Mouse (Mus musculus) CH12.LX (cell line): ENCODE data around the gene Olfr835. TPM values are rescaled to one million over a fixed set of nuclear protein-coding genes. Genes with fewer than 3 reads are reported as not detected.

Experiments used
- DNase-seq: peaks from one replicate; pipeline ENCODE4 v3.0.0-alpha.2; 2013; ENCODE audit errors: extremely low read depth
- H3K27ac ChIP-seq: 2 replicates; pipeline ENCODE4 v1.5.1; 2012; ENCODE audit warnings: low read depth, mild to moderate bottlenecking, control low read depth, moderate library complexity; ENCODE audit not compliant: insufficient read depth
- H3K27me3 ChIP-seq: replicated peaks from 2 replicates; pipeline ENCODE3; 2012; ENCODE audit warnings: inconsistent platforms
- H3K36me3 ChIP-seq, 2 experiments: replicated peaks in 1 of 2; 2 replicates each; pipeline versions ENCODE3 to v1.6.1; 2012; ENCODE audit warnings: inconsistent platforms in 1 of 2, low read length in 1 of 2, mild to moderate bottlenecking in 1 of 2, mixed read lengths in 1 of 2, moderate library complexity in 1 of 2; ENCODE audit not compliant: control insufficient read depth in 1 of 2, insufficient read depth in 1 of 2
- H3K4me1 ChIP-seq, 2 experiments: 2 replicates each; pipeline ENCODE4 v1.6.1; 2012; ENCODE audit warnings: inconsistent platforms in 1 of 2, moderate library complexity in 1 of 2; ENCODE audit not compliant: insufficient read depth in 2 of 2, control insufficient read depth in 1 of 2
- H3K4me2 ChIP-seq: 2 replicates; pipeline ENCODE4 v1.6.1; 2012; ENCODE audit warnings: low read depth, mild to moderate bottlenecking, control low read depth; ENCODE audit not compliant: poor library complexity, insufficient read depth, severe bottlenecking
- H3K4me3 ChIP-seq, 3 experiments: fragments of 150-350 bp in 1 of 3; sonication (generic) in 1 of 3; replicated peaks in 1 of 3; 2 replicates each; pipeline versions ENCODE3 to v1.5.1; 2011 to 2012; ENCODE audit warnings: low read depth in 2 of 3, low read length in 2 of 3, mild to moderate bottlenecking in 2 of 3, moderate library complexity in 2 of 3, control low read depth in 1 of 3, improper control_type of control experiment in 1 of 3, inconsistent platforms in 1 of 3, mixed read lengths in 1 of 3; ENCODE audit not compliant: poor library complexity in 1 of 3
- H3K79me2 ChIP-seq: replicated peaks from 2 replicates; pipeline ENCODE4 v1.6.1; 2012; ENCODE audit warnings: mild to moderate bottlenecking, moderate library complexity; ENCODE audit not compliant: control insufficient read depth, poor library complexity, insufficient read depth, severe bottlenecking; ENCODE audit errors: extremely low read depth
- H3K9ac ChIP-seq: 2 replicates; pipeline ENCODE4 v1.6.1; 2012; ENCODE audit warnings: low read depth, mild to moderate bottlenecking, control low read depth, moderate library complexity; ENCODE audit not compliant: insufficient read depth
- H3K9me3 ChIP-seq: replicated peaks from 2 replicates; pipeline ENCODE3; 2012; ENCODE audit warnings: low read length, inconsistent platforms, mixed read lengths
- CHD1 ChIP-seq: IDR thresholded peaks from 2 replicates; pipeline ENCODE4 v1.6.1; 2012; ENCODE audit warnings: low read depth, low read length, improper control_type of control experiment, inconsistent platforms
- E2F4 ChIP-seq: IDR thresholded peaks from 2 replicates; pipeline ENCODE4 v1.6.1; 2011; ENCODE audit warnings: low read depth, low read length, improper control_type of control experiment; ENCODE audit not compliant: insufficient replicate concordance
- ETS1 ChIP-seq: conservative IDR thresholded peaks from 2 replicates; pipeline ENCODE4 v1.6.1; 2012; ENCODE audit warnings: low read depth, mild to moderate bottlenecking, inconsistent platforms, low read length, improper control_type of control experiment, moderate library complexity
- HCFC1 ChIP-seq: IDR thresholded peaks from 2 replicates; pipeline ENCODE4 v1.6.1; 2012; ENCODE audit warnings: low read depth, mild to moderate bottlenecking, inconsistent platforms, low read length, improper control_type of control experiment
- IRF4 ChIP-seq: IDR thresholded peaks from 2 replicates; pipeline ENCODE4 v1.6.1; 2014; ENCODE audit warnings: low read depth, mild to moderate bottlenecking, inconsistent platforms, low read length, improper control_type of control experiment
- JUN ChIP-seq: IDR thresholded peaks from 2 replicates; pipeline ENCODE4 v1.6.1; 2011; ENCODE audit warnings: low read depth, mild to moderate bottlenecking, low read length, improper control_type of control experiment, moderate library complexity; ENCODE audit not compliant: insufficient read depth
- KAT2A ChIP-seq: IDR thresholded peaks from 2 replicates; pipeline ENCODE4 v1.6.1; 2012; ENCODE audit warnings: low read length, improper control_type of control experiment, inconsistent platforms; ENCODE audit not compliant: insufficient replicate concordance
- MEF2A ChIP-seq: IDR thresholded peaks from 2 replicates; pipeline ENCODE4 v1.6.1; 2014; ENCODE audit warnings: low read depth, mild to moderate bottlenecking, inconsistent platforms, low read length, improper control_type of control experiment, borderline replicate concordance
- MYC ChIP-seq: IDR thresholded peaks from 2 replicates; pipeline ENCODE4 v1.6.1; 2011; ENCODE audit warnings: low read depth, mild to moderate bottlenecking, improper control_type of control experiment, low read length
- NRF1 ChIP-seq: IDR thresholded peaks from 2 replicates; pipeline ENCODE4 v1.6.1; 2014; ENCODE audit warnings: low read depth, mild to moderate bottlenecking, inconsistent platforms, low read length, improper control_type of control experiment, moderate library complexity
- POLR2A ChIP-seq: IDR thresholded peaks from 2 replicates; pipeline ENCODE4 v1.6.1; 2011; ENCODE audit warnings: low read depth, mild to moderate bottlenecking, improper control_type of control experiment, low read length
- POLR2AphosphoS2 ChIP-seq: IDR thresholded peaks from 2 replicates; pipeline ENCODE4 v1.6.1; 2011; ENCODE audit warnings: low read depth, low read length, improper control_type of control experiment
- RAD21 ChIP-seq: IDR thresholded peaks from 2 replicates; pipeline ENCODE4 v1.6.1; 2011; ENCODE audit warnings: low read depth, mild to moderate bottlenecking, low read length, improper control_type of control experiment, moderate library complexity
- SIN3A ChIP-seq: IDR thresholded peaks from 2 replicates; pipeline ENCODE4 v1.6.1; 2012; ENCODE audit warnings: low read length, improper control_type of control experiment, inconsistent platforms
- SMC3 ChIP-seq: IDR thresholded peaks from 2 replicates; pipeline ENCODE4 v1.6.1; 2011; ENCODE audit warnings: low read depth, low read length, improper control_type of control experiment
- UBTF ChIP-seq: IDR thresholded peaks from 2 replicates; pipeline ENCODE4 v1.6.1; 2012; ENCODE audit warnings: low read depth, mild to moderate bottlenecking, inconsistent platforms, low read length, improper control_type of control experiment, moderate library complexity
- USF1 ChIP-seq: IDR thresholded peaks from 2 replicates; pipeline ENCODE4 v1.6.1; 2014; ENCODE audit warnings: low read depth, mild to moderate bottlenecking, inconsistent platforms, low read length, improper control_type of control experiment
- USF2 ChIP-seq: conservative IDR thresholded peaks from 2 replicates; pipeline ENCODE4 v1.6.1; 2011; ENCODE audit warnings: low read depth, low read length, improper control_type of control experiment
- ZC3H11A ChIP-seq: IDR thresholded peaks from 2 replicates; pipeline ENCODE4 v1.6.1; 2012; ENCODE audit warnings: low read depth, mild to moderate bottlenecking, inconsistent platforms, low read length, improper control_type of control experiment
- ZMIZ1 ChIP-seq: IDR thresholded peaks from 2 replicates; pipeline ENCODE4 v1.6.1; 2012; ENCODE audit warnings: low read depth, mild to moderate bottlenecking, inconsistent platforms, low read length, improper control_type of control experiment
- dilution Hi-C: fragments of 300-500 bp; cut with MboI; formaldehyde crosslinking; loops from 2 replicates; pipeline ENCODE4 v1.14.3; 2020; ENCODE audit warnings: low sequenced_read_pairs; ENCODE audit not compliant: extremely low pct_unique_long_range_greater_than_20kb, extremely low pct_ligation_motif_present
- in situ Hi-C: fragments of 300-500 bp; cut with MboI; formaldehyde crosslinking; loops from 3 replicates; pipeline ENCODE4 v1.14.3; 2019; ENCODE audit warnings: low sequenced_read_pairs, low pct_ligation_motif_present, low pct_unique_long_range_greater_than_20kb, mixed read lengths
- polyA plus RNA-seq: library from polyadenylated mRNA; unstranded; fragments of >175 nt; gene quantifications from 2 replicates; pipeline ENCODE4 v1.2.1, GENCODE M21; 2012; ENCODE audit warnings: low read depth; ENCODE audit not compliant: insufficient read length
- total RNA-seq, 2 experiments: library from RNA; depleted of rRNA; stranded (reverse); fragments of 300-350 nt in 1 of 2; fragments of >200 nt in 1 of 2; gene quantifications; 2 replicates each; pipeline ENCODE4 v1.2.3; 2012 to 2014

The Olfr835 gene
- not detected in 2 replicates for total RNA-seq (2012; rRNA removed)
- total RNA-seq (2014; rRNA removed), result not detected in 2 replicates
- polyA plus RNA-seq, result not detected in 2 replicates

GRCm38 (mm10) chr9:19032435-19032834, at the start of gene Olfr835:
Olfr835 (plus strand) TSS chr9:19032735.
- dilution Hi-C loops, result no loop called here
- no peaks in the 10 kb centered on the region for H3K27me3 ChIP-seq
- DNase-seq, result no peak
- H3K9ac ChIP-seq, result no peak within 1 kb of the TSS
- no peaks in the 10 kb centered on the region for H3K4me1 ChIP-seq
- in situ Hi-C loops, result no loop called here
- no peak for TF ChIP-seq SMC3
- TF ChIP-seq ETS1, result no peak
- no peak for TF ChIP-seq RAD21
- no peak for TF ChIP-seq USF1
- no peak for TF ChIP-seq JUN
- no peak within 1 kb of the TSS for H3K4me2 ChIP-seq
- peaks cover 2% of the 10 kb centered on the region for H3K9me3 ChIP-seq
- no peak within 1 kb of the TSS for H3K4me3 ChIP-seq
- no peaks in the 10 kb centered on the region for H3K79me2 ChIP-seq
- no peaks in the 10 kb centered on the region for H3K36me3 ChIP-seq
- no peak within 1 kb of the TSS for H3K27ac ChIP-seq

GRCm38 (mm10) chr9:18987690-18988089, 44.8 kb upstream of the Olfr835 start, which contains the start of gene Olfr834:
Olfr834 (plus strand) TSS chr9:18987990.
- Histone ChIP-seq H3K4me2 (no peak within 1 kb of the TSS), H3K4me1 (no peaks in the 10 kb centered on the region), H3K4me3 (no peak within 1 kb of the TSS), H3K27ac (no peak within 1 kb of the TSS), H3K9ac (no peak within 1 kb of the TSS), H3K9me3 (peaks cover 1% of the 10 kb centered on the region), H3K79me2 (no peaks in the 10 kb centered on the region), H3K27me3 (no peaks in the 10 kb centered on the region), H3K36me3 (no peaks in the 10 kb centered on the region)
- in situ Hi-C loops (no loop called here), dilution Hi-C loops (no loop called here)
- DNase-seq, result no peak
- TF ChIP-seq NRF1 (no peak), POLR2A (no peak), SIN3A (no peak), E2F4 (no peak), USF2 (no peak), ZMIZ1 (no peak), SMC3 (no peak), JUN (no peak), POLR2AphosphoS2 (no peak)

GRCm38 (mm10) chr9:19084986-19085385, 52.5 kb downstream of the Olfr835 start:
- DNase-seq, result peak; percentile 6
- no peaks in the 10 kb centered on the region for H3K27me3 ChIP-seq
- H3K9me3 ChIP-seq, result peaks cover 7% of the 10 kb centered on the region
- no peak overlapping the region for H3K4me3 ChIP-seq
- no peaks in the 10 kb centered on the region for H3K4me1 ChIP-seq
- in situ Hi-C loops, result no loop called here
- H3K27ac ChIP-seq, result no peak overlapping the region
- H3K36me3 ChIP-seq, result no peaks in the 10 kb centered on the region
- no peak for TF ChIP-seq ZC3H11A
- no peak for TF ChIP-seq KAT2A
- TF ChIP-seq UBTF, result no peak
- no peak for TF ChIP-seq CHD1
- TF ChIP-seq MYC, result no peak
- TF ChIP-seq MEF2A, result no peak
- TF ChIP-seq JUN, result no peak
- no peak for TF ChIP-seq HCFC1
- TF ChIP-seq IRF4, result no peak
- no peak overlapping the region for H3K4me2 ChIP-seq
- H3K79me2 ChIP-seq, result no peaks in the 10 kb centered on the region
- no peak overlapping the region for H3K9ac ChIP-seq
- dilution Hi-C loops, result no loop called here
